Mouse (Mus musculus): ENCODE data around the gene Eipr1.

The Eipr1 gene

DNA sequence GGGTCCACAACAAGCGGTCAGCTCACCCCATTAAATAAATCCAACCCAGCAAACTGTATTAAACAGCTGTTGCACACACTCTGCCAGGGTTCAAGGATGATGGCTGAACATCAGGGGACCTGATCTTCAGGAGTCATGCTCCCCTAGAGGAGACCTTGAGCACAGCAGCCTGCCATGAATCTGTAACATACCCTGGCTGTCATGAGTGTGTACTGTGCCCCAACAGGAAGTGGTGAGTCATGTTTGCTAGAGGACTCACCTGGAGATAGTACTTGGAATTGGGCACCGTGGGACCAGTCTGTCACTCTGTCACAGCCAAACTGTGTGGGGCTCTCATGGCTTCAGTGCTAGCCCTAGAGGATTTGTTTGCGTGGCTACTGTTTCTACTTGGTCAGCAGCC lies 77.9 kb downstream of the Eipr1 start:
- peak; percentile 27 to 56 for DNase-seq

GRCm38 (mm10) chr12:28830471-28830870 lies 78.9 kb downstream of the Eipr1 start:
- DNase-seq = no peak

DNA sequence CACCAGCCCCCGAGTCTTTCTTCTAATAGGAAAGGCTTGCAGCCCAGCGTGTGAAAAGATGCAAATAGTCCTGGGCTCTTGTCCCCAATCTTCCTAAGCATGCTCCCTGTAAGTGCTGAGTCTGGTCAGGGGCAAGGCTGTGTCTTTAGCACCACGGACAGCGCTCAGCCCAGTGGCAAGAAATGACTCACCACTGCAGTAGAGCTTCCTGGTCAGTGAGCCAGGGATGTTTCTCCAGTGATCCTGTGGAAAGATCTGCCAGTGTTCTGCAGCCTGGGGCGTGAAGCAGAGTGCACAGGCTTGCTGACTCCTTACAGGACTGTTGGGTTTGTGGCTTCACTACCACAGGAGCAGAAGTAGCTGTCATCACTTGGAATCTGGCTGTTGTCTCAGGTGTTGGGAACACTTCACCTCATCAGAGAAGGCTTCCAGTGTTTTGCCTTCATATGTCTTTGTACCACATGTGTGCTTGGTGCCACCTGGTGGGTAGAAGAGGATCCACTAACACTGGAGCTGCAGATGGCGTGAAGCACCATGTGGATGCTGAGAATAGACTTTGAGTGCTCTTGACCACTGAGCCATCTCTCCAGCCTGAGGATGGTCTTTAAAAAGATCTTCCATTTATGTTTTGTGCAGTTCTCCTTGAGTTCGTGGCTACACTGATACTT lies 79.6 kb downstream of the Eipr1 start:
- no peak for DNase-seq

- DNase-seq = peak in 1 of 2 experiments; percentile 62
Observed at GRCm38 (mm10) chr12:28834266-28834665, 82.7 kb downstream of the Eipr1 start.

- no peak for DNase-seq
Observed at GRCm38 (mm10) chr12:28835683-28836082, 84.1 kb downstream of the Eipr1 start.

DNA sequence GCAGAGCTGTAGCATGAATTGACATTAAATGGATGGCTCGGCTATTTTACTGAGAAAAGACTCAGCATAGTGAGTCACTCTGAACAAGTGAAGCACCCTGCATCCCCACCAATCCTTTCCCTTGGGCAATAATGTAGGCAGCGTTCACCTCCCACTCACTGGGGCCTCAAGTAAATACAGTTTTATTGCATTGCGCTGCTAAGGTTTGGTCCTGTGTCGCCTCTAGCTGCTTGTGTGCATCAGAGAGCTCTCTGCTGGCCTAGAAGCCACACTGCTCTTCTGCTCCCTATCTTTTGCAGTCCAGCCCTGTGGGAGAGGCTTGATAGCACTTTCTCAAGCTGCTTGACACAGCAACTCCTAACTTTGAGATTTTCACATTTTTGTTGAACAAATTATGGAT lies 86.7 kb downstream of the Eipr1 start:
- no peak for DNase-seq

GRCm38 (mm10) chr12:28838971-28839370 lies 87.4 kb downstream of the Eipr1 start:
- DNase-seq = no peak

- DNase-seq = no peak
Observed at GRCm38 (mm10) chr12:28841179-28841698, 89.6 kb downstream of the Eipr1 start.

- DNase-seq = no peak
Observed at GRCm38 (mm10) chr12:28845811-28846210, 94.2 kb downstream of the Eipr1 start.

DNA sequence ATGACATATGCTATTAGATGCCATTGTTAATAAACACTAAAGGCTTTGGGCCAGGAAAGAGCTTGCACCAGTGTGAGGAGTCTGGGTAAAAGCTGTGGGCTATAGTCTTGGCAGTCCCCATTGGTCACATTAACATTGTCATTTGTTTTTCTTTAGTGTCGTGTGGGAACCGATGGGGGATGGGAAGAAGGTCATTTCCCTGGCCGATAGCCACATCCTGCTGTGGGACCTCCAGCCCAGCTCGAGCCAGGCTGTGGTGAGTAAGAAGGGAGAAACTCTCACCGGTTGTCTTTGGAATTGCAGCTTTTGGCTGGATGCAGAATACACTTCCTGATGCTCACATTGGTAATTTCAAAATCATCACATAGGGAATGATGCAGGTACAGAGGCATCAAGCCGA lies 95.8 kb downstream of the Eipr1 start:
- DNase-seq = no peak

GRCm38 (mm10) chr12:28848726-28849612 lies 97.4 kb downstream of the Eipr1 start:
- no peak for DNase-seq

DNA sequence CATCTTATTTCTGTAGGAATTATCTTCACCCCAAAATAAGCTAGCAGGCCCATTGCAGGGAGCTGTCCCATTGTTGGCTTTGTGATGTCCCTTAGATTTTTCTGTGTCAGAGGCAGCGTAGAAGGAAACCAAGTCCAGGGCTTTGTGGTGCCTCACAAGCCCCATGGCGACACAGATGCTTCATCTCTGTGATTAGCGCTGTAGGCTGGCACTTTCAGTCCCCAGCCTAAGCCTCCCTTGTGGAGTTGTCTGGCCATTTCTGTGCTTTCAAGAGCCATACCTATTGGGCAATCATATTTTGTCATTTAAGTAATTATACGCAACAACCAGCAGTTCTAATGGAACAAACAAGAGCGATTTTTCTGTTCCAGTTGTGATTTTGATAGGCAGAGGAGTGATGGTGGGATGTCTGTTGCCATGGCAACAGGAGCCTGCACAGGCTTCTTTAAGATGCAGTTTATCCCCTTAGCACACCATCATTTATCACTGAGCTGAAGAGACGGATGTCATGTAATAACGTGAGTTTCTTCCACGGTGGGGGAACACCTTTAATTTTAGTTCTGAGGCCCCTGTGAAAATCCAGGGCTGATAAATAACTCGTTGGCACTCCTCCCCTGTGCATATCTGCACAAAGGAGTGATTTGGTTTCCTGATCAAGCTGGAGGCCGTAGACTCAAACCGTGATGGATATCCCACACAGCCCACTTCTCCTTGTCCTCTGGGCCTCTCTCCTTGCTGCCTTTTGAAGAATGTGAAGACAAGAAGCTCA lies 108.1 kb downstream of the Eipr1 start:
- DNase-seq = no peak

DNA sequence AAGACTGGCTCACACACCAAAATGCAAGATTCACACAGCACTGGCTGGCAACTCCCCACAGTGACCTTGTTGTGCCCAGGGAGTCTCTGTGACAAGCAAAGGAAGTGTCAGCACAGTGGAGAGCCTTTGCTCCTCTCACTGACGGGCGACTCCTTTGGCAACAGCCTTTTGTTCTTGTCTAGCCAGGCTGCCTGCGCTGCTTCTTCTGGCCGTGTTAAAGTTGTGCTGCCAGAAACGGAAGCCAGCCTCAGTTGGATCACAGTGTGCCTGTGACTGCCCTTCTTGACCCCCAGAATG lies 108.6 kb downstream of the Eipr1 start:
- no peak for DNase-seq

- DNase-seq = no peak
Observed at GRCm38 (mm10) chr12:28863260-28863659, 111.7 kb downstream of the Eipr1 start.

DNA sequence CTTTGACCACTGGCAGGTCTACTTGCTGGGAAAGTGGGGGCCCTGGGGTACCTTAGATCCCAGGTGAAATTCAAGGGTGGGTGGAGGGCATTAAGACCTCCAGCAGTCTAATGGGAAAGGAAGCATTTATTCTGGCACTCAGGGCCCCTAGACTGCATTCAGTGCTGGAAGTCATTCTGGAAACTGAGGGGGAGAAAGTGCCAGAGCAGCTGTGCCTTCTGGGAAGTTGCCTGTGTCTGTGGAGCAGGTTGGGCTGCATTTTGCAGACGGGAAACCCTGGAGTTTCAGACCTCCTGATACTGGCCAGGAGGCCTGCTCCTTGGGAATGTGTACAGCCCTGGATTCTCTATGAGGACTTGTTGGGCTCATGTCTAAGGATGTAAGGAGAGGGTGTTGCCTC lies 114.5 kb downstream of the Eipr1 start:
- DNase-seq = no peak

DNA sequence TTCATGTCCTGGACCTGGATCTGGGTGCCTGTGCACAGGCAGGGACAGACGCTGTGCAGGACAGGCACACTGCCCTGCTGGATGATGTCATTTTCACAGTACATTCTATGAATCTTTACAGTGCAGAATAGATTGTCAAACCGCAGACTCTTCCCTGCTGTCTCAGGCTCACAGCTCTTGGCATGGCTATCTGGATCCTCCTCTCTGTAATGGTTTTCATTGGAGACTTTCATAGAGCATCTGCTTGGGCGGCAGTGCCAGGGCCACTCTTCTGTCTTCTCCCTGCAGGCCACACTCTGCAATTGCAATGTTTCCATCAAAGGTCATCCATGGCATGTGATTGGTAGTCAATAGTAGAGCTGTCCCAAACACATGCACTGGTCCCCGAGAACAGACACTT lies 117.2 kb downstream of the Eipr1 start:
- no peak for DNase-seq

DNA sequence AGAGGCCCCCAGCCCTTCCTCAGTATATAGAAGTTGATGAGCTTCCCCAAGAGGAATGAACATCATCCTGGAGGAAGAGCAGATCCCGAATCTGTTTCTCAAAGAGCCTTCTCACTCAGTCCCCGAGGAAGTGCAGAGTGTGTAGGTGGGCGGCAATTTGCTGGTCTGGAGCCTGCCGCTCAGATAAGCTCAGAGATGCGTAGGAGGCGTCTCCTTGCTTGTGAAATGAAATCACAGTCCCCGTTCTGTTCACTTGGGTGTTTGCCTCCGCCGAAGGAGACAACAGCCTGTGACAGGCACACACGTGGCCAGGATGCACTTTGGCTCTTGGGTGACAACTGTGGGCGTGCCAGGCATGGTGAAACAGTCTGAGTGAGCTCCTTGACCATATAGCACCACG lies 120.7 kb downstream of the Eipr1 start:
- DNase-seq = no peak

DNA sequence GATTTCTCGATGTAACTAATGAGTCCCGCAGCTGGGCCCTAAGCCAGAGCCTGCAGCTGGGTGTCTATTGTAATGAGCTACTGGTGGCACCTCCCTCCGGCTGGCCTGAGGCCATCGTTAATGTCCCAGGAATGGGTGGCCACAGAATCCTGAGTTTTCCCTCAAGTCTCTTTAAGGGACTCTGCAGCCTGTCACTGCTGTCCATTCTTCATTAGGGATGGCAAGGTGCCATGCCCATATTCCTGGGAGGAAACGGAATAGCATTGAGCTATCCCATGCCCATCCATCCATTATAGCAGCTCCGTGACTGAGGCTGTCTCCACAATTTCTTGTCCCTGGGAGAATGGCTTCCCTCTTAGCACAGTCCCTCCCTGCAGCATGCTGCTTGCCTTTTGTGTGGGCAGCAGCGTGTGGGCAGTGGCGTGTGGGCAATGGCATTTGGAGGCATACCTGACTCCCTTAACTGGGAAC lies 123.2 kb downstream of the Eipr1 start:
- no peak for DNase-seq

DNA sequence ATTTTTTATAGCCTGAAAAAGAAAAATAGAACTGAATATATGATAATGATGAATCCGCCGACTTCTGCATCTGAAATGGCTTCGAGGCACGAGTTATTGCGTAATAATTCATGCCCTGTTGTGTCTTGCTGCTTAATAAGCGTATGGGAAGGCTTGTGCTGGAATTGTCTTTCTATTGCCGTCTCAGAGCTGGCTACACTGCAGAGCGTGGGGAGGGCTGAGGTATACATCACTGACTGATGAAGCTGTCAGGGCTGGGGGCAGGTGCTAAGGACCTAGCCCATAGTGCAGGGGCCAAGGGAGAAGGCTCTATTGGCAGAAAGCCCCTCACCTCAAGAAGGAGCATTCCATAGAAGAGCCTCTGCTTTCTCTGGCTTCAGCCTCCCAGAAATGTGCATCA lies 123.9 kb downstream of the Eipr1 start:
- no peak for DNase-seq

DNA sequence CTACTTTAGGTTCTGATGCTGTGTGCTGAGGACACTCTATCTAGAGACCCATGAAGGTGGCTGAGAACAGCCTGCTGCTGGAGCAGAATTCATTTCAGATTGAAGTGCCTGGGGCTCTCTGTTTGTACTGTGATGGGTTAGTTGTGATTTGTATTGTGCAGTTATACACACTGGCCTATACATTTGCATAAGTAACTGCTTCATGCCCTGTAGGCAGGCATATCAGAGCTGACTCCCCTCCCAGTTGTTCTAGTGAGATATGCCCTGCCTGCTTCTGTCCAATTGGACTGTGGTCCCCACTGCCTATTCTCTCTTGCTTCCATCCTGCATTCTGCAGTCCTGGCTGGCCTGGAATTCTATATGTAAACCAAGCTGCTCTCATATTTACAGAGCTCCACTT lies 128.9 kb downstream of the Eipr1 start:
- DNase-seq = no peak

DNA sequence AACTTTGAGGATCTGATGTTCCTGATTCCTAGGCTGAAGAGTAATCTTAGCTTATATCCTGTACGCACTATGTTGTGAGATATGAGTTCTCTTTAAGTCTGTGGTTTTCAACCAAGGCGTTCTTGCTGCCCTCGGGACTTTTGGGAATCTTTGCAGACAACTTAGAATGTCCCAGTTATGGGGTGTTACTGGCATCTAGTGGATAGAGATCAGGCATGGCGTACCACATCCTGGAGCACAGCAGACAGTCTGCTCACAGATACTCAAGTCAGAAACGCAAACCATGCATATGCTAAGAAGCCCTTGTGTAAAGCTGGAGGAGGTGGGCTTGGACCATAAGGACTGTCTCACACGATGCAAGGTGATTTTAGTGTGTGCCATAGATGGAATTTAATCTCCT lies 136.1 kb downstream of the Eipr1 start:
- DNase-seq = no peak

DNA sequence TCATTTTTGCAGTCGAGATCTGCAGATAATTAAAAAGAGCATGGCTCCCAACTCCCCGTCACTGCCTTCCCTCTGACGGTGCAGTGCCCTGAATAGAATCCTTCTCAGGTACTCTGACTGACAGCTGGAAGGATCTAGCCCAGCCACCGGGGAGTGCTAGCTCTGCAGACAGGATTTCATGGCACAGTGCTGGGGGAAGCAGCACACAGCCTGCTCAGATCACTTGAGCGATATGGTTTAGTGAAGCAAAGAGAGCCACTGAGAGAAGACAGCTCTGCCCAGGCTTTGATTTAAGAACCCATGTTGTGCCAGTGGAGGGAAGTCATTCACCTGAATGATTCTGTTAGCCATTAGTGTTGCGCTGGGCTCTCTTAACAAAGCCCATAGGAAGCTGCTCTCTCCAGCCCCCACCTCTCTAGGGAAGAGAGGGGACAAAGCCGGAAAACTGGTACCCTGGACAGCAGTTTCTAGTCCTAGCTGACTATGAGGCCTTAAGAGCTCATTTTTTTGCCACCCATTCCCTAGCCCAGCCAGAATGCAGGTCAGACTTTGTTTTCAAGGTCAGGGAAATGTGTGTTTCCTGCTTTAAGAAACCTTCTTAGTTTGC lies 137.6 kb downstream of the Eipr1 start:
- DNase-seq = no peak

DNA sequence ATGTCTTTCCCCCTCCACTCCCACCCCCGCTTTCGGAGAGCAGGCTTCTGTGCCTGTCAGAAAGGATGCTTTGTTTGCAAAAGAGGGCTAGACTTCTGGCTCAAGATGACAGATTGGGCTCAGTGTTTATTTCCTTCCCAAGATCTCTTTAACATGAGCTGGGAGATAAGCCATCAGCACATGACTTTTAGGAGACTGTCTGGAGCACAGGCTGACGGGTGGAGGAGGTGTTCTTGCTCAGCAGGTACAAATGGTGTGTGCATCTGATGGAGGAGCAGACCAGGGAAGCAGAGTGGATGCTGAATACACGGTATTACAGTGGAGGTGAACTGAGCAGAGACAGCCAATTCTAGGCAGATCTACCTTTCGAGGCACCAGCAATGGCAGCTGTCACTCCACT lies 139.9 kb downstream of the Eipr1 start:
- DNase-seq = no peak

Measured in thymus, adult 18-20 months (tissue).